Mouse (Mus musculus) C2C12 (cell line): ENCODE data around the gene Meis2. TPM values are rescaled to one million over a fixed set of nuclear protein-coding genes. Genes with fewer than 3 reads are reported as not detected.

Source experiments
- H3K27me3 ChIP-seq: one replicate; pipeline ENCODE4 v1.6.1; 2011; ENCODE audit not compliant: control insufficient read depth, insufficient read depth, insufficient read length
- H3K36me3 ChIP-seq: one replicate; pipeline ENCODE4 v1.6.1; 2011; ENCODE audit not compliant: control insufficient read depth, insufficient read depth
- H3K4me3 ChIP-seq: one replicate; pipeline ENCODE4 v1.5.1; 2011; ENCODE audit warnings: mild to moderate bottlenecking, control low read depth; ENCODE audit not compliant: poor library complexity, insufficient read depth, severe bottlenecking
- H3K79me2 ChIP-seq: one replicate; pipeline ENCODE4 v1.6.1; 2011; ENCODE audit not compliant: control insufficient read depth, insufficient read depth
- H3K79me3 ChIP-seq: one replicate; pipeline ENCODE4 v1.6.1; 2011; ENCODE audit warnings: low read depth, control low read depth
- H3ac ChIP-seq: one replicate; pipeline ENCODE3; 2011; ENCODE audit warnings: low read depth; ENCODE audit not compliant: control insufficient read depth, insufficient read length
- CEBPB ChIP-seq: IDR thresholded peaks from one replicate; pipeline ENCODE4 v1.6.1; 2011; ENCODE audit warnings: low read depth, mild to moderate bottlenecking, control low read depth, moderate library complexity
- CTCF ChIP-seq: IDR thresholded peaks from one replicate; pipeline ENCODE4 v1.5.1; 2011; ENCODE audit not compliant: control insufficient read depth, insufficient read depth, insufficient read length
- FOSL1 ChIP-seq: IDR thresholded peaks from one replicate; pipeline ENCODE4 v1.8.0; 2011; ENCODE audit warnings: mild to moderate bottlenecking, low read length; ENCODE audit not compliant: poor library complexity, insufficient read depth, severe bottlenecking
- MAX ChIP-seq: IDR thresholded peaks from one replicate; pipeline ENCODE4 v1.6.1; 2011; ENCODE audit warnings: mild to moderate bottlenecking, control low read depth
- MYOD1 ChIP-seq: IDR thresholded peaks from one replicate; pipeline ENCODE4 v1.6.1; 2011; ENCODE audit warnings: low read depth; ENCODE audit not compliant: control insufficient read depth, insufficient read length
- MYOG ChIP-seq: IDR thresholded peaks from one replicate; pipeline ENCODE4 v1.6.1; 2011; ENCODE audit not compliant: control insufficient read depth, insufficient read length; ENCODE audit errors: extremely low read depth
- USF1 ChIP-seq: IDR thresholded peaks from one replicate; pipeline ENCODE4 v1.6.1; 2011; ENCODE audit warnings: low read depth, mild to moderate bottlenecking, control low read depth, moderate library complexity
- polyA plus RNA-seq: library from polyadenylated mRNA; unstranded; fragments of >200 nt; fragmentation: generic; extraction: Trizol; gene quantifications from one replicate; pipeline ENCODE4 v1.2.1, GENCODE M21; 2012; ENCODE audit warnings: missing spikeins

The Meis2 gene
- polyA plus RNA-seq, 1 experiment = 16.3 TPM

DNA sequence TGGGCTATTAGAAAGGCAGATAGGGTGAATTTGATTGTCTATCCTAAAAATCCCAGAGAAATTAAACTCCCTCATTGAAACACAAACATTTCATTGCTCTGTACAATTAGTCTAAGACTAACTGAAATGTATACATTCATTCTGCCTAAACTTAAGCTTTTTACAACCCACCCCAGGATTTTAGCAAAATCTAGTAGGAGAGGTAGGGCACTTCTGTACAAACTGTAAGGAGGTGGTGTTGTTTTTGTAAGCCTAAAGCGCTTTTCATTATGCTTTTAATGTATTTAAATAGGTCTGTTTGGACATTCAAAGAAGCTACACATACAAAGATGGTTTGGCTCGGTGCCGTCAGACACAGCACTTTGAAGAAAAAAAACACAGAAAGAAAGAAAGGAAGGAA is 8.4 kb upstream of the Meis2 start:
- no peak for TF ChIP-seq CTCF
- no peak for TF ChIP-seq MYOD1
- no peak for TF ChIP-seq CEBPB
- no peak for TF ChIP-seq FOSL1
- no peak for TF ChIP-seq USF1
- no peak for TF ChIP-seq MYOG
- no peak for TF ChIP-seq MAX
- no peaks in the 10 kb centered on the region for H3K79me3 ChIP-seq
- H3ac ChIP-seq = no peak overlapping the region
- no peak overlapping the region for H3K4me3 ChIP-seq
- H3K27me3 ChIP-seq = no peaks in the 10 kb centered on the region
- peaks cover 9% of the 10 kb centered on the region for H3K36me3 ChIP-seq
- H3K79me2 ChIP-seq = peaks cover 4% of the 10 kb centered on the region

DNA sequence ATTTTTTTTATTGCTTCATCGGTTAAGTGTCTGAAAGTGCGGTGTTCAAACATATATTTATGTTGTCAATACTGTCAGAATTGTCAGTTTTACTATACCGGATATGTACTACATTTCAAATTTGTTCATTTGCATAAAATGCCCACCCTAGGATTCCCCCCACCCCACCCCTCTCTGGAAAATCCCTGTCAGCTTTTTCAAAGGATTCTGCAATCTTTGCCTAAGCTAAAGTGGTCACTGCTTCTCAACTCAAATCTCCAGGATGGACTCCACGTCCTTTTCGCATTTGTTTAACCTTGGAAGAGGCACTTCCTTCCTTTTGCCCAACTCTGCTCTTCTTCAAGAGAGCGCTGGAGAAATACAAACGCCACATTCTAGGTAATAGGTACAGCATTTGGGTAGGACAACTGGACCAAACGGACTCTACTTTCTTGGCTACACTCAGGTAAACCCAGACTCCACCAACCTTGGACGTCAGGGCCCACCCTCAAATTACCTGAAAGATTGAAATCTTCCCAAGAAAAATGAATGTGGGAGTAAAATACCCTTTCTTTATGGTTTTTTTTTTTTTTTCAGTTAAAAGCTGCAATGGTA is 7.8 kb upstream of the Meis2 start:
- Histone ChIP-seq H3K79me3 (no peaks in the 10 kb centered on the region), H3K36me3 (peaks cover 9% of the 10 kb centered on the region), H3ac (no peak overlapping the region), H3K27me3 (no peaks in the 10 kb centered on the region), H3K79me2 (peaks cover 6% of the 10 kb centered on the region), H3K4me3 (no peak overlapping the region)
- no peak for TF ChIP-seq MYOD1
- no peak for TF ChIP-seq MYOG
- TF ChIP-seq MAX = no peak
- no peak for TF ChIP-seq FOSL1
- TF ChIP-seq CTCF = no peak
- TF ChIP-seq CEBPB = no peak
- no peak for TF ChIP-seq USF1

DNA sequence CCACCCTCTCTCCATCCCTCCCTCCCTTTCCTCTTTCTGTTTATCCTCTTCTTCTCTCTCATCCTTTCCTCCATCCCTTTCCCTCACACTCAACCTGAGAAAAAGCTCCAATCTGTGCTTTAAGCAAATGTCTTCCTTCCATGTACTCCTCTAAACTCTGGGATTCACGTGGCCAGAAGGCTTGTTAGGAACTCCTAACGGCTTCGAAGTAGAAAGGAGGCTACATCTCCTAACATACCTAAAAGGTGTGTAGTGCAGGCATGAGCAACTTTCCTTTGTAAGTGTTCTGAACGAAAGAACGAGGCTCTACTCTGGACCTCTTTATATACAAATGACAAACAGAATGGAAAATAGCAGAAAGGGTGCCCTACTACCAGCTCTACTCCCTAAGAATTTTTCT is 7.1 kb upstream of the Meis2 start:
- peaks cover 8% of the 10 kb centered on the region for H3K79me2 ChIP-seq
- TF ChIP-seq CTCF (no peak), MYOD1 (no peak), MYOG (no peak), FOSL1 (no peak), CEBPB (no peak), USF1 (no peak), MAX (no peak)
- no peak overlapping the region for H3ac ChIP-seq
- peaks cover 3% of the 10 kb centered on the region for H3K79me3 ChIP-seq
- H3K4me3 ChIP-seq = no peak overlapping the region
- peaks cover 9% of the 10 kb centered on the region for H3K36me3 ChIP-seq
- no peaks in the 10 kb centered on the region for H3K27me3 ChIP-seq

DNA sequence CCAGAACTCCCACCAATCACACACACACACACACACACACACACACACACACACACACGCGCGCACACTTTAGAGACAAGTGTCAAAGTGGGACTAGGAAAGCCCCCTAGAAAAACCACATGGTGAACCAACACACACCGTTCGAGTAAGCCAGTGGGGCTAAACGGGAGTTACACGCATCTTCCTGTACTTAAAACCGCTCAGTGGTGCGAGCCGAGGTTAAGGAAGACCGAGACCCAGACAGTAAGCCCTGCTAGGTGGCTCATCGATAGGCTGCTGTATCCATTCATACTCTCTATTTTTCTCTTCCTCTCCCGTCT is 6.6 kb upstream of the Meis2 start:
- Histone ChIP-seq H3K27me3 (no peaks in the 10 kb centered on the region), H3K79me3 (peaks cover 3% of the 10 kb centered on the region), H3K36me3 (peaks cover 9% of the 10 kb centered on the region), H3K79me2 (peaks cover 12% of the 10 kb centered on the region), H3ac (no peak overlapping the region), H3K4me3 (no peak overlapping the region)
- TF ChIP-seq MAX (no peak), USF1 (no peak), MYOD1 (no peak), CTCF (no peak), MYOG (no peak), FOSL1 (no peak), CEBPB (no peak)

DNA sequence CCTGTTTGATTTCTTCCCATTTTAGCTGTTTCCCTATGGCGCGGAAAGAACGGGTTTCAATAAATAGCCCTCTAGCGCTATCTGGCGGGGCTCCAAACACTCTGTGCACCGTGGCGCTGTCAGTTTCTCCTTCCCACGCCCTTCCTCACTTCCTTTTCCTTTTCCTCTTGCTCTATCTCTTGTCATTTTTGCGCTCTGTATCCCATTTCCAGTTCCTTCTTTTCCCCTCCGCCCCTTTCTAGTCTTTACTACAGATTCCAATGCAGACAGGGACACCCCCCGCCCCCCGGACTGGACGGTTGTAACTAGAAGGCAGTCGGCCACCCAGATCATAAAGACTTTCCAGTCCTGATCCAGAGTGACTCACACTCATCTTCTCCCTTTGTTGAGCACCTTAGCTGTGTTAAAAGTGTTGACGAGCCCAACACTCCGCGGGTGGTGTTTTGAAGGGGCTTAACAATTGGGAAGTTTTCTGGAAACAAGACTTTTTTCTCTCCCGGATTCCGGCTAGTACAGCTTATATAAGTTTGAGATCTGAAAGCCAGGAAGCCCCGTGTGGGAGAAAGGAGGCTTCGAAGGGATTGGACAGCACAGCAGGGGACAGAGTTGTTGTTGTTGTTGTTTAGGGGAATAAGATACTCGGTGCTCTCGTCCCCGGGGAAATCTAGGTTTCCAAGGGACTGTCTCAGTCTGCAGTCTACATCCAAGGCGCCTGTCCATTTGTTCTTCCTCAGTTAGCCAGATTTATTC is 6.1 kb upstream of the Meis2 start:
- peaks cover 12% of the 10 kb centered on the region for H3K79me2 ChIP-seq
- H3ac ChIP-seq = no peak overlapping the region
- H3K79me3 ChIP-seq = peaks cover 3% of the 10 kb centered on the region
- H3K36me3 ChIP-seq = peaks cover 9% of the 10 kb centered on the region
- no peak overlapping the region for H3K4me3 ChIP-seq
- TF ChIP-seq CTCF = peak; percentile 24
- TF ChIP-seq MYOG = no peak
- no peaks in the 10 kb centered on the region for H3K27me3 ChIP-seq
